Mouse (Mus musculus): ENCODE data around the gene Lrsam1. TPM values are rescaled to one million over a fixed set of nuclear protein-coding genes. Genes with fewer than 3 reads are reported as not detected.

The Lrsam1 gene
- total RNA-seq, 2 experiments from 2014 or later, result 35.4 to 43.8 TPM

DNA sequence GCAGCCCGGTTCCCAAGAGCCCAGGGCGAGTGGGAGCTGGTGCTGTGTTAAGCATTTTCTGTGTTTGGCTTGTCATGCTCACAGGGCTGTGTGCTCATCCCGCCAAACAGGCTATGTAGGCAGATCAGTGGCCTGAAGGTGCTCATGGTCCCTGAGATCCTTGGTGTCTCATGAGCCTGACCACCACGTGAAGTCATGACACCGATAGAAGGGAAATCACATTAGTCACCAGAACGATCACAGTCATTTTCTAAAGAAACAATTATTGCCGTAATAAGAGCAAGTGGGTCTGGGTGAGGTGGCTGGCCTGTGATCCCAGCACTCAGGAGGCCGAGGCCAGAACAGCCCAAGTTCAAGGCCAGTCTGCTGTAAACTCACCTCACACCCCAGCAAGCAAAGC, 54.0 kb downstream of the Lrsam1 start:
- intact Hi-C loops (cut with DNase I), result no loop called here
- DNase-seq (ENCODE audit: low spot score in 2 of 2), result no peak

DNA sequence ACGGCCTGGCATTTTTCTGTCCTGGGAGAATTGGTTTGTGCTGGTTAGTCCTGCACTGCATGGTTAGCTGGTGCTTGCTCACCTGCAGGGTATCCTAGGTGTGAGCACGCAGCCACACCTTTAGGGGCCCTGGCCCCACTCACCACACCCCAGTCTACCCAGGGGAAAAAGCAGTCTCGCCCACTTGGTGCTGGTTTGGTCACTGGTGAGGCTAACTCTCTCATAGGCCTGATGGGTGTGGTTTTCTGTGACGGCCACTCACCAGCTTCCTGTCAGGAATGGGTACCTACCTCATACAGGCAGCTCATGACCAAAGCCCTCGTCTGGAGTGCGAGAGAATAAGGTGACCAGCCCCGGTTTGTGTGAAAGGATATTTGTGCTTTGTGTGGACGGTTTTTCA, 56.1 kb downstream of the Lrsam1 start:
- no peak for DNase-seq (ENCODE audit: low spot score in 2 of 2)
- intact Hi-C loops (cut with DNase I), result no loop called here

DNA sequence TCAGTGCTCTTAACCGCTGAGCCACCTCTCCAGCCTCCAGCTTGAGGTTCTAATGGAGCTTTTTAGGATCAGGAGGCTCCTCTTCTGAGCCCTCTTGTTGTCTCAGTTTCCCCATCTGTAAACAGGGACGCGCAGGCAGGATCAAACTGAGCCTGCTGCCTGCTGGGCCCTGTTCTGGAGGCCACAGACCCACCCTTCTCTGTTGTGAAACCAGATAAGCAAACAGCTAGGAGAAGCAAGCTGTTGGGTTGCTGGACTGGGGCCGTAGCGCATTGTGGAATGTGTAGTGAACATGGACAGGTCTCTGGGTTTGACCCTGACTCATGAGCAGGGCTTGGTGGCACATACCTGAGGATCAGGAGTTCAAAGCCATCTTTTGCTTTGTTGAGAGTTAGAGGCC, 56.8 kb downstream of the Lrsam1 start:
- DNase-seq (ENCODE audit: low spot score in 2 of 2), result no peak
- intact Hi-C loops (cut with DNase I), result no loop called here

DNA sequence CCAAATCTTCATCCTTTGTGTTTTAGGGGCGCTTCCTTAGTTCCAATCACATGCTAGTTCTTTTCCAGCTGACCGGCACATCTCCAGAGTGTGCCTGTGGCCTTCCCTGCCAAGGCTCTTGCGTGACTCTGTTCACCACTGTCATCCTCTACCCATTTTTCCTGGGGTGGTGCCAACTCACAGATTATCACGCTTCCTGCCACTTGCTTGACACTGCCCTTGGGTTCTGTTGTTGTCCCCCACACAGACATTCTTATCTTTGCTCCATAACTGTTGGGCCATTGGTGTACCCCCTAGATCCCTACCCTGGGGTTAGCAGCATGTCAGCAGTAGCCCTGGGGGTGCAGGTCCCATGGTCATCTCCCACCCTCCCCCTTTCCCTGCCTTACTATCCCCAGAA, 57.9 kb downstream of the Lrsam1 start:
- intact Hi-C loops (cut with DNase I), result no loop called here
- DNase-seq (ENCODE audit: low spot score in 2 of 2), result no peak

DNA sequence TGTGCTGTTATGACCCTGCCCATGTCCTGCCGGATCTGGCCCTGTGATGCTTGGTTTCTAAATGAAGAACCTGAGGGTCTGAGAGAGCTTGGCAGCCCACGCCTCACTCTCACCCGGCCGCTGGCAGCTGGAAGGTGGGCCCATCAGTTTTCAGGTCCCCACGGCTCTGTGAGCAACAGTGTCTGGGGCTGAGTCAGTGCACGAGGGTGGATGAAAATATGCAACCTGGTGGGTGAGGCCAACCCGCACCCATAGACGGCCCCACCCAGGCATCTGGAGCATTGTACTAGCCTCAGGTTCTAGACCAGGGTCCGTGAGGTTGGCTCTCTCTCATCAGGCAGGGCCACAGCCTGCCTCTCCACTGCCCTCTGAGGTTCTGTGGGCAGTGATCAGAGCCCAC, 59.3 kb downstream of the Lrsam1 start:
- intact Hi-C loops (cut with DNase I), result no loop called here
- peak in 1 of 2 experiments; percentile 60 for DNase-seq (ENCODE audit: low spot score in 2 of 2)

DNA sequence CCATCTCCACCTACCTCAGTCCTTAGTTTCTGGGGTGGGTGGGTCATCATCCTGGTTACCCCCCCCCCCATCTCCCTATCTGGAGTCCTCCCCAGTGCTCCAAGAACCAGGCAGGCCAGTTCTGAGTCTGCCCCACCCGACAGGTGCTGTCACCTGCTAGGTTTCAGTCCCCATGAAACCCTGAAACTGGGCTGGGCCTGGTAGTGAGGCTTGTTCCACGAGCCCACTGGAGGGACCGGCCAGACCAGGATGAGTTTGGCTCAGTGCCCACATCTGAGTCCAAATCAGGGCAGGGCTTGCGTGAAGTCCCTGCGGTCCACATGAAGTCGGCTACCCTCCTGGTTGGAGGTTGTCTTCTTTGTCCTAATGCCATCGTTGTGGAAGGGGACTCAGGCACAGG, 62.4 kb downstream of the Lrsam1 start:
- DNase-seq (ENCODE audit: low spot score in 2 of 2), result no peak
- intact Hi-C loops (cut with DNase I), result no loop called here

DNA sequence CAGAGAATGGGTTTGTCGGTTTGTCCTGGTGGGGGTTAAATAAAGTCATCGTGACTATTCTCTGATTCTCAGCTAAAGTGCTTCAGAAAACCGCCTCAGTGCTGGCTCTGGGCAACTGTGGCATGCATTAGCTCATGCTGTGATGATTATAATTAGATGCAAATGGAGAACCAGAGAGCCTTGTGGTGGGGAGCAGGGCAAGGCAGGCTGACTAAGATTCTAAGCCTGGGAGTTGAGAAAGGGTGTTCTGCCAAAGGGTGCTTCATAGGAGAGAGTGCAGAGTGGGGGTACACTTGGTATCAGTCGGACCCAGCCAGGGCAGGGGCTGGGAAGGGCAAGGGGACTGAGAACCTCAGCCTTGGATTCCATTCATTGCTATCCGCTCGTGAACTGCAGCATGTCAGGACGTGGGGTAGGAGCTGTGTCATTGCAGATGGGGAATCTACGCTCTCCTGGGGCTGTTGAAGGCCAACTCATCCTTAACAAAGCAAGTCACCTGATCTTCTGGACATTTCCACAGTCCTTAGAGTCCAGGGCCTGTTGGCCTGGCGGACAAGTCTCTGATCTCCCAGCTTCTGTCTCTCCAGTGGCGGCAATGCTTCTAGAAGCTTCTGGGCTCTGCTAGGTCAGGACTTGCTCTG, 64.8 kb downstream of the Lrsam1 start:
- intact Hi-C loops (cut with DNase I), result no loop called here
- DNase-seq (ENCODE audit: low spot score in 2 of 2), result peak in 1 of 2 experiments; percentile 54

DNA sequence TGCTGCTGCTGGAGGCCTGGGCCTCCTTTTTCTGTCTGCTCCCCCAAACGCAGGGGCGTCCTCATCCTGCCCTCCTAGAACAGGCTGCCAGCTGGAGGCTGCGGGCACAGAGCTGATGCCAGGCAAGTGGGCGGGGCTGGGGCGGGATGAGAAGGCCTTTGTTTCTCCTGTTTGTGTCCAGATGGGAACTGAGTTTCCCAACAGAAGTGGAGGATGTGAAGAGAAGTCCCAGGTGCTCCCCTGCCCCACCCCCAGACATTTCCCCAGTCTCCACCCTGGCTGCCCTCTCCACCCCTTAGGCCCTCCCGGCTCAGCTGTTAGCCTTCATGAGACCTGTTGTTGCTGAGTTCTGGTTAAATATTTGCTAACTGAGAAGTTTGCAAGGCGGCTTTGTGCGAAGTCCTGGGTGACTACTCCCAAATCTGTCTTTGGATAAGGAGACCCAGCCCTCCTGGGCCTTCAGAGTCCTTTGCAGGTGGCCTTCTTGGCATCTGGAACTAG, 65.8 kb downstream of the Lrsam1 start:
- DNase-seq (ENCODE audit: low spot score in 2 of 2), result no peak
- intact Hi-C loops (cut with DNase I), result no loop called here

DNA sequence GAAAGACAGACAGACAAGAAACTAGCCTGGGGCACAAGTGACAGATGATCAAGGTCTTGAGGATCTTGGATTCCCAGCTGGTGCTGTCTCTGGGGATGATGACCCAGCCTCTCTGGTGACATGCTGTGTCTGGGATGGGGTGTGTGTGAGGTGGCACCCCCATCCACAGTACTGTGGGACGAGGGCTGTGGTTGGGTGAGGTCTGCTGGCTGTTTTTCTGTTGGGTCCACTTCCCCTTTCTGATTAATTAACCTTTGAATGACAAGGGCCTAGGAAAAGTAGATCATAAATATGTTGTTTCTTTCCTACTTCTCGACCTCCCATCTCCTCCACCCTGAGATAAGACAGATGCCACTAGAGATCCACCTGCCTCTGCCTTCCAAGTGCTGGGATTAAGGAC, 67.3 kb downstream of the Lrsam1 start:
- intact Hi-C loops (cut with DNase I), result no loop called here

DNA sequence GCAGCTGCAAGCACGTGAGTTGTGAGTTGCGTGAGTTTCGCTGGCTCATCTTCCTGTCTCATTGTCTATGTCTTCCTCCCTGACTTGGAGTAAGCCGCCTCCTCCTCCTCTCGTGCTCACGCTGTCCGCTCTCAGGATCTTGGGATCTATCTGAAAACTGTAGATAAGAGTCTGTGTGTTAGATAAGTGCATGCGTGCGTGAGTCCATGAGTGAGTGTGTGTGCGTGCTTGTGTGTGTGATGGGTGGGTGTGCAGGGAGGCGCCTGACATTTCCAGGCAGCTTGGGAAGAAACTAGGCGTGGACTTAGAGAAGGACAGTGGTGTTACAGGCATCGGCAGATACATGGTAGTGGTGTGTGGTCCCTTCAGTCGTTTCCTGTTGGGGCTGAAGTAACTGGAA, 68.9 kb downstream of the Lrsam1 start:
- peak in 1 of 2 experiments; percentile 26 for DNase-seq (ENCODE audit: low spot score in 2 of 2)
- intact Hi-C loops (cut with DNase I), result no loop called here

More for the DNA sequence above, 67.3 kb downstream of the Lrsam1 start:
- DNase-seq (ENCODE audit: low spot score in 2 of 2), result no peak

DNA sequence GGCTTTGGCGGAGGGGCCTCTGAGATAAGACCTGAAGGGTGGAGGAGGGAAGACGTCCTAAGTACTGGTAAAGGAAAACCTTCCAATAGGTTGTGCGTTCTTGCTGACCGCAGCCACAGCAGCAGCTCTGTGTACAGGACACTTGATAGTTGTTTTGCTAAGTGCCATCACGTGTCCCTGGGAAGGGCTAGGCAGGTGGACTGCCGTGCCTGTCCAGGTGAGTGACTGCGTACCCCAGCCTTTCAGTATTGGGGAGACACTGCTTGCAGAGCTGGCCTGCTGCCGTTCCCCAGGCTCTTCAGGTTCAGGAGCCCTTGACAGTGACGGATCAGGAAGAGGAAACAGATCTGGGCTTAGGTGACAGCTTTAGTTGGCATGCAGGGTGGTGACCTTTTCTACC, 70.1 kb downstream of the Lrsam1 start:
- DNase-seq (ENCODE audit: low spot score in 2 of 2), result no peak
- intact Hi-C loops (cut with DNase I), result no loop called here

DNA sequence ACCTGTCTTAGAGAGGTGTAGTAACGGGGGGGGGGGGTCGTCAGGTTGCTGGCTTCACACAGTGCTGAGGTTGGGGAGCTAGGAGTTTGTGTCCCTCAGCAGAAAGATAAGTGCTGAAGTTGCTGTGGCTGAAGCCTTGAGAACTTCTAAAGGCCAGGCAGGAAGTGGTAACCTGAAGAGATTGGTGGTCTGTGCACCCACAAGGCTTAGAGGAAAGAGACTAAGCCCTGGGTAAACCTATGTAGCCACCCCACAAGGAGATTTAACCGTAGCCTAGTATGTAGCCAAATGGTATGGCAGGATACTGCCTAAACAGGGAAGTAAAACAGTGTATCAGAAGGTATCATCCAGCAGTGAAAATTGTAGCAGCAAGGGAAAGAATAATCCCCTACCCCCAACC, 71.1 kb downstream of the Lrsam1 start:
- no peak for DNase-seq (ENCODE audit: low spot score in 2 of 2)
- intact Hi-C loops (cut with DNase I), result no loop called here

DNA sequence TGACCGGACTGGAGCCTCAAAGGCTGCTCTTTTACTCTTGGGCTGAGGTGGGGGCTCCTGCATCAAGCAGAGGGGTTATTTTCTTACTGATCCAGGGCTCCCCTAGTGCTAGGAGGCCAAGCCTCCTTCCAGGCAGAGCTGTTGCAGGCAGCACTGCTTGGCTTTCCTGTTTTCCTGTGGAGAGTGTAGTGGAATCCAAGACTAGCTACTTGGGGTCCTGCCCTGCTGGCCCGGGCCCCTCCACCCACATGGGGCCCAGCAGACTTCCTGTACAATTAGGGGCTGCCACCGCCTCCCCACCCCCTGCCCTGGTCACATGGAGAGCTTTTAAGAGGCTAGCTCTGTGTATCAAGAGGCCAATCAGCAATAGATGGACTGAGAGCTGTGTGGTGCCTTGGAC, 72.9 kb downstream of the Lrsam1 start:
- DNase-seq (ENCODE audit: low spot score in 2 of 2), result no peak
- intact Hi-C loops (cut with DNase I), result no loop called here

DNA sequence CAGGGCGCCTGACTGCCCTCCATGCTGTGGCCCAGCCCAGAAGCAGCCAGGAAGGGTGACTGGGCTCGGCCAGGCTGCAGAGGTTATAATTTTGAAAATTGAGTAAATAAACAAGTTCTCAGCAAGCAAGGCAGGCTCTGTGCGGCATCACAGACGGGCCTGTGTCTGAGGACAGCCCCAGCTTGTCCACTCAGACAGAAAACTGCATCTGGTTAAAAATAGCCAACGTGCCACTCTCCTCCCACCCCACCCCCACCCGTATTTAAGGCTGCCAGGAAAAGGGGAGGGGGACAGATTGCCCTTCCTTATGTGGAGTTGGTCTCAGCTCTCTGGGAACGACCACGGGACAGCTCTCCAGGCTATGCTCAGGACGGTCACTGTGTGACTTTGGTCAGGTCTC, 73.4 kb downstream of the Lrsam1 start:
- intact Hi-C loops (cut with DNase I), result no loop called here
- DNase-seq (ENCODE audit: low spot score in 2 of 2), result no peak

DNA sequence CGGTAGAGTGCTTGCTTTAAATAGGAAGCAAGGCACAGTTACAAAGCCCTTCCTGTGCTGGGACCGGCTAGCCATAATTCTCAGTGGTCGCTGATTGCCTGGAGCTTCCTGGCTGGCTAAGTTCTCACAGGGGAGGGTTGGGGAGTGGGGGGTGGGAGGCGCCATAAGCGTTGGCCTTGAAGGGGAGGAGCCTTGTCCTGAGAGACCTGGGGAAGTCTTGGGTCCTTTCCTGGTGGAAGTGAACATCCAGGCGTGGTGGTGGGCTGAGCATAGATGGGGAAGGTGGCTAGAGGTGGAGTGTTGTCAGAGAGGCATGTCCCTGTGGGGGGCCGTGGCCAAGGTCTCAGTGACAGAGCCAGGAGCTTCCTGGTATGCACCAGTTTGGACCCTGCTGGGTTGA, 76.7 kb downstream of the Lrsam1 start:
- intact Hi-C loops (cut with DNase I), result no loop called here
- no peak for DNase-seq (ENCODE audit: low spot score in 2 of 2)

DNA sequence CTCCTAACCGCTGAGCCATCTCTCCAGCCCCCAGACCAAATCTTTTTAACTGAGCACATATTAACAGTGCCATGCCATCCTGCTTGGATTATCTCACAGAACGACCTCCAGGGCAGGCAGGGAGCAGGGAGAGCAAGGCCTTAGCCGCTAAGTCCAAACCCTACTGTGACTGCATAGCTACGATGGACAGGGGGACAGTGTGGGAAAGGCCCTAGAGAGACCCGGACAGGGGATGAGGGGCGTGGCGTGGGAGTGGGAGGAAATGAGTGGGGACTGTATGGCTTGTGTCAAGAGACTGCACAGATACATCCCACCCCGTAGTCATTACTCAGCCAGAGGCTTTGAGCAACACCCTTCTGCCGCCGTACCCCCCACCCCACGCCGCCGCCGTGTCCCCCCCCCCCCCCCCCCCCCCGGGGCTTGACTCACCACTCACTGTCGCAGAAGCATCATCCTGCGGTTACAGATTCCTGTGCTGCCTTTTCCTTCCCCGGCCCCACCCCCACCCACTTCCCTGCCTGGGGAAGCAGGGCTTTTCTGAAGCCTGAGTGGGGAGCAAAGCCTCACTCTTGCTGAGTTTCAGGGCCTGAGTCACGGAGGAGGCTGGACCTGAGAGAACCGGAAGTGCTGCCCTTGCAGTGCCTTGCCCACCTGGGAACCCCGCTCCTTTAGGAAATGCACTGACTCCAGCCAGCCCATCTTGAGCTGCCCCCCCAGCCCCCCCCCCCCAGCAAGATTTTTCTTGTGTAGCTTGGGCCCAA, 79.0 kb downstream of the Lrsam1 start:
- intact Hi-C loops (cut with DNase I), result no loop called here
- DNase-seq (ENCODE audit: low spot score in 2 of 2), result peak in 1 of 2 experiments; percentile 44

DNA sequence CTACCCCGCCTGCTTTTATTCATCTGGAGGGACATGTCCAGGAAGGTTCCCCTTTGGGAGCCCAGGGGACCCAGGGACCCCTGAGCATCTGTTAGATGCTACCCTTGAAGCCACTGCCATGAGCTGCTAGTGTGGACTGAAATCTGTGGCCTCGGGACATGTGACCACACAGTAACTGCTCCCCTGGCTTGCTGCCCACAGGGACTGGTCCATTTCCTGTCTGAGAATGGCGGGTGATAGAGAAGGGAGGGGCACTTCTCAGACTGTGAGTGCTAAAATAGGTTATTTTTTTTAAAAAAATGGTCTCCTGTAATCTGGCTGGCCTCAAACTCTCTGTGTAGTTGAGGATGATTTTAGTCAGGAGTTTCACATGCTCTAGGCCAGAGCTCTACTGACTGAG, 79.7 kb downstream of the Lrsam1 start:
- intact Hi-C loops (cut with DNase I), result no loop called here
- DNase-seq (ENCODE audit: low spot score in 2 of 2), result peak in 1 of 2 experiments; percentile 63

DNA sequence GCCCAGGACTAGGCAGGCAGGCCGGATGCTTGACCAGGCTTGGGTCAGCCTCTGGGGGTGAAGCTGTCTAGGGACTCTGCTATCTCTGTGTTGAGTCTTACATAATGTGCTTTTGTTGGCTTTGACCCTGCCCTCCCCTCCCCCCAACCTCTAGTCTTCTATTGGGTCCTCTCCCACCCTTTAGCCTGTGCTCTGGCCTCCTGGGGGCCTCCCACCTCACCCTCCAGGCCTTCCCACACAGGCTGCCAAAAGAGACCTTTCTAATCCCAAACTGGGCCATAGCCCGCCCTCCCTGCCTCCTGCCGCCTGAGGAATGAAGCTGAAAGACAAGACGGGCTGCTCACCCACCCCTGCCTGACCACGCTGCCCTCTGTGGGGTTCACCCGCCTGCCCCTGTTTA, 80.4 kb downstream of the Lrsam1 start:
- intact Hi-C loops (cut with DNase I), result no loop called here
- DNase-seq (ENCODE audit: low spot score in 2 of 2), result no peak

DNA sequence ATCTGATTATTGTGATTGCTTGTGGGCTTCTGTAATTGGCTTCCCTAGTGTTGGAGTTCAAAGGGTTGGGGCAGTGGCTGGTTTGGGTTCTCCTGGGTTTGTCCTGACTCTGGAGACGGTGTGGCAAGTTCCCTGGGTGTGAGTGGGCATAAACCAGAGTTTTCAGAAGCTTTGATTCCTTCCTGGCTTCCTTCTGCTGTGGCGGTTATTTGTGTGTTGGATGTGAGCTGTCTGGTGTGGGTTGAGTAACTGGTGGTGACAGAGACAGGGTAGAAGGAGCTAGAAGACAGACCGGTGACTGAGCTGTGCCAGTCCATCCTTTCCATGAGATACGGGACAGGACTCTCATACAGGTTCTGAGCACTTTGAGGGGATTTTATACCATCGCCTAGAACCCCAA, 81.8 kb downstream of the Lrsam1 start:
- intact Hi-C loops (cut with DNase I), result no loop called here
- peak in 1 of 2 experiments; percentile 70 for DNase-seq (ENCODE audit: low spot score in 2 of 2)

DNA sequence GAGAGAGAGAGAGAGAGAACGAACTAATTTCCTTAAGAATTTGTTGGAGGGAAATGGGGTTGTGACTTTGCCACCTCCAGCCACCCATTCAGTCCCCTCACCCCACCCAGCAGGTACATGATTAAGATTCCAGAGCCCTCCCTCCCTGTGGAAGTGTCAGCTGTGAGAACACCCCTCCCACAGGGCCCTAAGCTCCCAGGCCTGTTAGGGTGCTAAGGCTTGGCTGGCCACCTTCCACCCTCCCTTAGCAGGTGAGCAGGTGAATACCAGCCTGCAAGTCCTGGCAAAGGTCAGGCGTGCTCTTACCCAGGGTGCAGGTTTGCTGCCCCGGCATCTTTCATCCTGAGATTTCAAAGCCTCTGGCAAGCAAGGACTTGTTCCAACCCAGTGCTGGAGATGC, 83.0 kb downstream of the Lrsam1 start:
- no peak for DNase-seq (ENCODE audit: low spot score in 2 of 2)
- intact Hi-C loops (cut with DNase I), result no loop called here

DNA sequence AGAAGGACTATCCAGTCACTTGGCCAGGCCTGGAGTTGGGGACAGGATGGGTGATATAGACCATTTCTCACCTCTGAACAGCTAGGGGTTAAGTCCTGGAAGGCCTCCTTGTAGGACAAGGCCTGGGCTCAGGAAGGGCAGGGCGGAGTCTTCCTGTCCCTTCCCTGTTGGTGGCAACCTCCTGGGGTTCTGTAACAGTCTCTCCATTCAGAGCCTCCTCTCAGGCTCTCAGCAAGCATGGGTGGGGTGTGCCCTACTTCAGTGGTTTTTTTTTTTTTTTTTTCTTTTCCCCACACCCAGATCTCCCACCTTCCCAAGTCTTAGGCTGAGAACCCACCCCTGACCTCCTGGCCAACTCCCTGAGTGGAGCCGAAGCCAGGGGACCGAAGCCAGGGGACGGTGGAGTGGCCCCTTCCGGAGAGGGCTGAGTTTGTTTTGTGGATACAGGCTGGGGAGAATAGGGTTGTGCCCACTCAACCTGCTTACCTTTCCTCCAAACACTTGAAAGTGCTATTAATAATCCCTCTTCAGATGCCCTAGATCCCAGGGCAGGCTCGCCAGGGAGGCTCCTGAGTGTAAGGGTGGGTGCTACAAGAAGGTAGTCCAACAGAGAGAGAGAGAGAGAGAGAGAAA, 83.5 kb downstream of the Lrsam1 start:
- intact Hi-C loops (cut with DNase I), result loop anchor here (2.0 kb wide), 1 partner anchor 31 kb away; no protein-coding TSS in a partner anchor
- no peak for DNase-seq (ENCODE audit: low spot score in 2 of 2)
